Mouse (Mus musculus): ENCODE data around the gene Gm28891.
"Not testable (repeated sequence)": the region's sequence is repeated elsewhere in the genome, so short reads cannot be mapped to it uniquely, and the experiment has no call there.

The Gm28891 gene

GRCm38 (mm10) chrY:60240902-60241301 lies at the start of gene Gm28891:
Gm28891 (plus strand) TSS chrY:60241202.
- not testable (repeated sequence) for DNase-seq (ENCODE audit: low spot score in 2 of 2)
